Mouse (Mus musculus) lung, embryonic 15.5 days (tissue): ENCODE measurements around the gene Fbxl12. TPM values are rescaled to one million over a fixed set of nuclear protein-coding genes. Genes with fewer than 3 reads are reported as not detected.

Source experiments
- ATAC-seq: fragments of 200-750 bp; cut with Nextera tagmentation; 2 replicates; pipeline ENCODE4 v1.8.0; 2017; ENCODE audit warnings: moderate number of reproducible peaks, borderline replicate concordance; ENCODE audit not compliant: low FRiP score, low TSS enrichment; ENCODE audit errors: extremely low read depth
- H3K27ac ChIP-seq: fragments of 300-500 bp; sonication (generic); 2 replicates; pipeline ENCODE4 v1.5.1; 2015; ENCODE audit warnings: moderate library complexity, mild to moderate bottlenecking, inconsistent platforms
- H3K27me3 ChIP-seq: fragments of 300-500 bp; sonication (generic); 2 replicates; pipeline ENCODE4 v1.6.1; 2015; ENCODE audit warnings: inconsistent platforms
- H3K36me3 ChIP-seq: fragments of 300-500 bp; sonication (generic); 2 replicates; pipeline ENCODE4 v1.6.1; 2015; ENCODE audit warnings: inconsistent platforms
- H3K4me1 ChIP-seq: fragments of 300-500 bp; sonication (generic); 2 replicates; pipeline ENCODE4 v1.6.1; 2015; ENCODE audit warnings: inconsistent platforms
- H3K4me2 ChIP-seq: fragments of 300-500 bp; sonication (generic); 2 replicates; pipeline ENCODE4 v1.6.1; 2015; ENCODE audit warnings: inconsistent platforms, mild to moderate bottlenecking, moderate library complexity
- H3K4me3 ChIP-seq: fragments of 300-500 bp; sonication (generic); 2 replicates; pipeline ENCODE4 v1.5.1; 2015; ENCODE audit warnings: mild to moderate bottlenecking, inconsistent platforms
- H3K9ac ChIP-seq: fragments of 300-500 bp; sonication (generic); 2 replicates; pipeline ENCODE4 v1.6.1; 2015; ENCODE audit warnings: inconsistent platforms
- H3K9me3 ChIP-seq: fragments of 300-500 bp; sonication (generic); 2 replicates; pipeline ENCODE4 v1.6.1; 2016; ENCODE audit warnings: inconsistent platforms
- WGBS: fragments of 180-500 bp; shearing (Covaris S2); methylation state at CpG from one replicate; pipeline ENCODE4 v1.1.7; 2015; 5-methylcytosine and 5-hydroxymethylcytosine counted together
- polyA plus RNA-seq: library from polyadenylated mRNA; unstranded; fragments of >200 nt; fragmentation: Nextera tagmentation; extraction: Ambion mirVana; gene quantifications from 2 replicates; pipeline ENCODE4 v1.2.1, GENCODE M21; 2015

Fbxl12 gene
- polyA plus RNA-seq, 1 experiment from 2014 or later = 20.8 TPM

DNA sequence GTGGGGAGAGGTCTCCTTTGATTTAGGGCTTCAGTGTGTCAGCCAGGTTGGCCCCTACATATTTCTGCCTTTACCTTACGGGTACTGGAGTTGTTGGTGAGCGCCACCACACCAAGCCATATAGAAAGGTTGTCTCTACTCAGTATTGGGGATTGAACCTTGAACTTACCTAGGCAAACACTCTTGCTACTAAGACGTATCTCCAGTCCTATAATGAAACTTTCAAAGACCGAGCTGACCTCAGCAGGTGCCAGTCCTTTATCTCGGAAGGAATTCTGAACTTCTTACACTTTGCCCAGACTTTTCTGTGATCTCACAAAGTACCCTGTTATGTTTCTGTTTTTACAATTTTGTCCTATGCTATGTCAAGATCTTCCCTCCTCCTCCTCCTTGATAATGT is 32.6 kb downstream of the Fbxl12 start:
- H3K36me3 ChIP-seq = peaks cover 9% of the 10 kb centered on the region
- H3K4me1 ChIP-seq = no peaks in the 10 kb centered on the region
- no peak overlapping the region for H3K4me3 ChIP-seq
- H3K4me2 ChIP-seq = no peak overlapping the region
- no peak overlapping the region for H3K27ac ChIP-seq
- no peaks in the 10 kb centered on the region for H3K9me3 ChIP-seq
- H3K9ac ChIP-seq = no peak overlapping the region
- WGBS = 79% methylated on average over 5 of the region's 5 CpGs
- H3K27me3 ChIP-seq = no peaks in the 10 kb centered on the region
- no peak for ATAC-seq

GRCm38 (mm10) chr9:20609831-20610464 is 34.6 kb downstream of the Fbxl12 start:
- Histone ChIP-seq H3K36me3 (peaks cover 9% of the 10 kb centered on the region), H3K9me3 (no peaks in the 10 kb centered on the region), H3K4me1 (peaks cover 5% of the 10 kb centered on the region; the same call in 1 of the 2 replicates), H3K9ac (no peak overlapping the region), H3K4me3 (no peak overlapping the region), H3K27ac (no peak overlapping the region), H3K4me2 (no peak overlapping the region), H3K27me3 (no peaks in the 10 kb centered on the region)
- ATAC-seq = no peak
- WGBS = 87% methylated on average over 5 of the region's 5 CpGs

- ATAC-seq = peak; percentile 90
- Histone ChIP-seq H3K9me3 (no peaks in the 10 kb centered on the region), H3K9ac (peak overlapping the region; percentile 90), H3K27ac (peak overlapping the region; percentile 98), H3K4me3 (peak overlapping the region; percentile 86), H3K36me3 (peaks cover 9% of the 10 kb centered on the region), H3K4me1 (peaks cover 5% of the 10 kb centered on the region; the same call in 1 of the 2 replicates), H3K4me2 (peak overlapping the region; percentile 73), H3K27me3 (no peaks in the 10 kb centered on the region)
- under 1% methylated on average over 57 of the region's 57 CpGs for WGBS
Measured at GRCm38 (mm10) chr9:20607100-20607974, 37.2 kb downstream of the Fbxl12 start.

DNA sequence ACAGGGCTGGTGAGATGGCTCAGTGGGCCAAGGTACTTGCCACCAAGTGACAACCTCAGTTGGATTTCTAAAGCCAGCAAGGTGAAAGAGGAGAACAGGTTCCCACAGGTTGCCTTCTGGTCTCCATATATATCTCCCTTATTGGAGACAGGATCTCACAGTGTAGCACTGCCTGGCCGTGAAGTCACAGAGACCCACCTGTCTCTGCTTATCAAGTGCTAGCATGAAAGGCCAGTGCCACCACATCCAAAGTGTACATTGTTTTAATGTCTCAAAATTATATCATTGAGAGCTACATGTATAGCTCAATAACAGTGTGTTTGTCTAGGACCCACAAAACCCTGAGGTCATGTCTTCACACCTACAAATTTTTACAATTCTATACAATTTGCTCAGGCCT is 38.3 kb downstream of the Fbxl12 start:
- H3K36me3 ChIP-seq = peaks cover 9% of the 10 kb centered on the region
- no peak overlapping the region for H3K9ac ChIP-seq
- WGBS = 96% methylated on average over 1 of the region's 1 CpGs
- H3K27me3 ChIP-seq = no peaks in the 10 kb centered on the region
- no peaks in the 10 kb centered on the region for H3K9me3 ChIP-seq
- peaks cover 5% of the 10 kb centered on the region; the same call in 1 of the 2 replicates for H3K4me1 ChIP-seq
- H3K4me2 ChIP-seq = peak overlapping the region; percentile 73; the same call in 1 of the 2 replicates
- H3K27ac ChIP-seq = no peak overlapping the region
- H3K4me3 ChIP-seq = no peak overlapping the region; the same call in 1 of the 2 replicates
- no peak for ATAC-seq

DNA sequence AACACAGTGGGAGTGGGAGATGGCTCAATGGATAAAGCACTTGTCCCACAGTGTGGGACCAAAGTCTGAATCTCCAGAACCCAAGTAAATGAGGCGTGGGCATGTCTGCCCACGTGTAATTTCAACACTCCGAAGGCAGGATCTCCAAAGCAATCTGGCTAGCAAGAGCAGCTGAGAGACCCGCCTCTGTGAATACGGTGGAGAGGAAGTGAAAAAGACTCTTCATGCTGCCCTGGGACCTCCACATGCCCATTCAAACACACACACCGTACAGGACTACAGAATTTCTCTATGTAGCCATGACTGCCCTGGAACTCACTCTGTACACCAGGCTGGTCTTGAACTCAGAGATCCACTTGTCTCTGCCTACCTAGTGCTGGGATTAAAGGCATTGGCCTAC is 43.3 kb downstream of the Fbxl12 start:
- H3K9ac ChIP-seq = no peak overlapping the region
- WGBS = 80% methylated on average over 6 of the region's 6 CpGs

DNA sequence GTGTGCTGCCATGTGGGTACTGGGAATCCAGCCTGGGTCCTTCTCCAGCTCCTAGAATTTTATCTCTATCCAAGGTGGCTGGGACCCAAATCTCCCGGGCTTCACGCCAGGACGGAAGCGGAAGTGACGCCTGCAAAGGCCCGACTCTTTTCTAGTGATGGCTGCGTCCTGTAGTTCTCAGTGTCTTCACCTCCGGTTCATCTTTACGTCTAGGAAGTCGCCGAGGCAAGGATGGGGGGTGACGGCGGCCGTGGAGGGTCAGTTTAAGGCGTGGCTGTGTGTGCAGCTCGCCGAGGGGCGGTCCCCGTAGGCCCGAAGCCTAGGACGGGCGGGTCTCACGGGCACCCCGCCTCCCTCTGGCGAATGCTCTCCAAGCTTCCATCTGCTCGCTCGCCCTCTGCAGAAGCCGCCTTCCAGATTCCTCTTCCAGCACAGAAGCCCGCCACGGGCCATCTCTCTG is 63.4 kb downstream of the Fbxl12 start, which contains the start of gene Zfp846:
Gene Zfp846 (plus strand): TSS at position 117 of the 460 bp plus-strand sequence.
- Histone ChIP-seq H3K27ac (peak within 1 kb of the TSS; percentile 60), H3K4me1 (0 out of 2 replicates have a peak, but pooled peaks cover 3% of the 10 kb centered on the region)
- WGBS = 0% methylated on average over 30 of the region's 30 CpGs

More for the DNA sequence above, 43.3 kb downstream of the Fbxl12 start:
- Histone ChIP-seq H3K9me3 (no peaks in the 10 kb centered on the region), H3K4me3 (no peak overlapping the region), H3K27ac (no peak overlapping the region), H3K27me3 (no peaks in the 10 kb centered on the region), H3K36me3 (peaks cover 10% of the 10 kb centered on the region; the same call in 1 of the 2 replicates), H3K4me2 (no peak overlapping the region), H3K4me1 (no peaks in the 10 kb centered on the region)
- no peak for ATAC-seq

DNA sequence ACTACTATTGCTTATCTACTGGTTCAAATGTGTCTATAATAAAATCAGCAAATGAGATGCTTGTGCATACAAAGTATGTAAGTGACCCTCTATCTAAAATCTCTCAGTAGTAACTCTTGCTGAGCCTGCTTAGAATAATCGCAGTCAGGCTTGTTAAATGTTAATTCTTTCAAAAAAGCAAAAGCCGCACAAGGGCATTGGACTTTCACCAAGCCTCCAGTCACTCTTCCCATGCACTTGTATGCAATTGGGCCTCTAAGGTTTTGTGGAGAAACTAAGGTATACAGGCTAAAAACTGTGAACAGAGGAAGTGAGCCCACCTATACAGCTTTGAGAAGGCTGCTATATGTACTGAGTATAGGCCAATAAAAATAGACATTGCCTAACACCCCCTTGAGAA is 68.0 kb downstream of the Fbxl12 start:
- H3K4me2 ChIP-seq = no peak overlapping the region
- no peak overlapping the region for H3K9ac ChIP-seq
- H3K9me3 ChIP-seq = no peaks in the 10 kb centered on the region
- no peak for ATAC-seq
- peaks cover 7% of the 10 kb centered on the region for H3K27me3 ChIP-seq
- no peaks in the 10 kb centered on the region for H3K36me3 ChIP-seq
- H3K27ac ChIP-seq = no peak overlapping the region
- H3K4me3 ChIP-seq = no peak overlapping the region
- 79% methylated on average over 2 of the region's 2 CpGs for WGBS
- no peaks in the 10 kb centered on the region for H3K4me1 ChIP-seq

More for the DNA sequence above, 63.4 kb downstream of the Fbxl12 start, which contains the start of gene Zfp846:
- Histone ChIP-seq H3K4me3 (peak within 1 kb of the TSS; percentile 50), H3K9me3 (no peaks in the 10 kb centered on the region), H3K9ac (peak within 1 kb of the TSS; percentile 54), H3K36me3 (peaks cover 9% of the 10 kb centered on the region; the same call in 1 of the 2 replicates), H3K27me3 (no peaks in the 10 kb centered on the region; the same call in 1 of the 2 replicates), H3K4me2 (peak within 1 kb of the TSS; percentile 51)
- ATAC-seq = peak; percentile 99

DNA sequence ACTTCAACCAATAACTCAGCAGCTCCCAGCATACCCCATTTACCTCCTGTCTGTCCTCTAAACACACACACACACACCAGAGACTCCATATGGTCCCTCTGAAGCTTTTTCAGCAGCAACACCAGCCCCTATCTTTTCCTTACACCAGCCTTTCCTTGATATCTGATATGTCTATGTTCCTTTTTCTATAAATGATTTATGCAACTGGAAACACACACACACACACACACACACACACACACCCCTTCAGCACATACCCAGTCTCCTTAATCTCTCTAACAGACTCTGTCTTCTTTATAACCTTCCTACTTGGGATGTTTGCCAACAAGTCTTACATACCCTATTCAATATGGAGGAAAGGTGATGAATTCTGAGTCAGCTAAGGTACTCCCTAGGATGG is 73.5 kb downstream of the Fbxl12 start:
- Histone ChIP-seq H3K4me2 (no peak overlapping the region), H3K27me3 (peaks cover 7% of the 10 kb centered on the region; the same call in 1 of the 2 replicates), H3K4me1 (no peaks in the 10 kb centered on the region), H3K4me3 (no peak overlapping the region), H3K36me3 (no peaks in the 10 kb centered on the region), H3K27ac (no peak overlapping the region), H3K9me3 (no peaks in the 10 kb centered on the region), H3K9ac (no peak overlapping the region)
- ATAC-seq = no peak

Other genes with a start within 250 kb of the Fbxl12 start
- 19.7 and 21.6 TPM in 2 replicates for gene Zfp26, start 184.6 kb downstream of the Fbxl12 start, polyA plus RNA-seq
- 19.2 and 22.8 TPM in 2 replicates for gene Zfp426, start 152.0 kb downstream of the Fbxl12 start, polyA plus RNA-seq
- 103 and 107 TPM in 2 replicates for gene Zfp266, start 123.3 kb downstream of the Fbxl12 start, polyA plus RNA-seq
- gene Zfp846, start 63.5 kb downstream of the Fbxl12 start, polyA plus RNA-seq = 14.9 and 17.7 TPM in 2 replicates
- gene Ubl5, start 1.9 kb downstream of the Fbxl12 start, polyA plus RNA-seq = 369 and 383 TPM in 2 replicates
- 51.8 and 54.8 TPM in 2 replicates for gene Pin1, start 7.3 kb upstream of the Fbxl12 start, polyA plus RNA-seq
- 2.7 and 2.8 TPM in 2 replicates for gene Olfm2, start 101.6 kb upstream of the Fbxl12 start, polyA plus RNA-seq
- gene Col5a3, start 170.3 kb upstream of the Fbxl12 start, polyA plus RNA-seq = 0.99 and 1.4 TPM in 2 replicates
- gene Rdh8, start 173.7 kb upstream of the Fbxl12 start, polyA plus RNA-seq = not detected in 2 replicates
- 15.7 and 18.6 TPM in 2 replicates for gene A230050P20Rik, start 223.9 kb upstream of the Fbxl12 start, polyA plus RNA-seq
- gene Angptl6, start 235.0 kb upstream of the Fbxl12 start, polyA plus RNA-seq = 2.8 and 3.4 TPM in 2 replicates
- gene Ppan, start 243.4 kb upstream of the Fbxl12 start, polyA plus RNA-seq = 67.3 and 71.3 TPM in 2 replicates